Mouse (Mus musculus): ENCODE results near the gene Gm6096.

DNA sequence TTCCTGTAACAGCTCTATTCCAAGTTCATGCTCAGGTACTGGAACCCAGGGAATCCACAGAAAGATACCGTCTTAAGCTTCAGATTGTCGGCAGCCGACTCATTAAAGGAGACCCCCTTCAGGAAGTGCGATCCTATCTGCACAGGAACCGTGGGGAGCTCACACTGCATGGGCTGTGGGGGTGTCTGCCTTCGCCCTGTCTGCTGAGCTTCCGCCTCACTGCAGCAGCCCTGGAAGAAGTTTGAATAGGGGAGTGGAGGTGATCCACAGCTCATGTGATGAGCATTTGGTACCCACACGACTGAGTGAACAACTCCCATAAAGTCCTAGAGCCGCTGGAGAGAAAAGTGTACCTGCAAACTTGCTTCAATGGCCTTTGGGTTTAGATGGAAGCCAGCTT lies 6.4 kb downstream of the Gm6096 start:
- no peak for TF ChIP-seq CTCF (IDR thresholded peaks at IDR 0.05; ENCODE audit: extremely low read depth, insufficient read depth, low read length)
- no peak for TF ChIP-seq POLR2A (IDR thresholded peaks at IDR 0.05; ENCODE audit: extremely low read depth, insufficient read depth, low read length)

All from cortical plate, adult 2 months (tissue).